In the genomic region with DNA sequence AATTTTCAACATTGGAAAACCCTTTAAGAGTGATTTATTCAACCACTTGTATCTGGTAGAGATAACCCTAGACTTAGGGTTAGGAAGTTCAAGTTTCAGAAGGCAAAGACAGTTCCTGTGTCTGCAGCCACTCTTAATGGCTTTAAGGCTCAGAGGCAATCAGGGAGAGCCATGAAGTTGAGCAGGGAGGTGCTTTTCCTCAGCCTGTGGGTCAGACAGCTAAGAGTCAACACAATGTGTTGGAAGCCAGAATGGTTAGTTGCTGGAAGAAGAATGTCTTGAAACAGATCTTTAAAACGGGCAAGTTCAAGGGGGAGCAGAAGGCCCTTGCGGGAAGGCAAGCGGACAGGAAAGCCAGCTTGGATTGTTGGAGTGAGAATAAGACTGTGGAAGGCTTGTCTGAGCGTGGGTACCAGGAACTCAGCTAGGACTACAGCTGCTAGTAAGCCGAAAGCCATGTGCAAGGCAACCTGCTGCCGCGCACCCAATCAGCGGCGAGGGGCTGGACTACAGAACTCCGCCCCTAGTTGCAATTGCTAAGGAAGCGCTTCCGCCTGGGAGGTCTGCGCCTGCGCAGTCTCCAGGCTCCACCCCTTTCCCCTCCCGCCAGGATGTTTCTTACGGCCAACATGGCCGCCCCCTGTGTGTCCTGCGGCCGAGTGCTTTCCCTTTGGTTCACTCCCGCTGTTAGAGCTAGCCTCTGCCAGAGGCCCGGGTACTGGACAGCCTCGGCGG, we compare ENCODE assay signal across 8 mouse cellular contexts. TPM values are rescaled to one million over a fixed set of nuclear protein-coding genes. Genes with fewer than 3 reads are reported as not detected.
A peak's percentile ranks its signal among the peaks of the same experiment; 100 is the strongest.
DNase-seq lines count a peak whose midpoint lies in the region; ATAC-seq lines count a peak whose summit lies in the region.

Gene Mrps9, plus strand, starts transcription at position 571 of the 735 bp plus-strand sequence.

- H3K9me3 ChIP-seq in hindbrain, embryonic 16.5 days (ENCODE audit: control insufficient read depth, low read length), result no peaks in the 10 kb centered on the region

- H3K27me3 ChIP-seq in hindbrain, embryonic 16.5 days (replicated peaks; ENCODE audit: control insufficient read depth, insufficient read depth, low read length), result no peaks in the 10 kb centered on the region

- peaks cover 11% of the 10 kb centered on the region for H3K4me1 ChIP-seq in hindbrain, embryonic 16.5 days (ENCODE audit: control insufficient read depth, insufficient read depth, low read depth, low read length)

- H3K27ac ChIP-seq in hindbrain, embryonic 16.5 days (ENCODE audit: low read depth, low read length), result peak within 1 kb of the TSS; percentile 74
- H3K27ac ChIP-seq in macrophage, result peak within 1 kb of the TSS; percentile 50

- H3K36me3 ChIP-seq in hindbrain, embryonic 16.5 days (ENCODE audit: control insufficient read depth, insufficient read depth, low read length), result no peaks in the 10 kb centered on the region
- H3K36me3 ChIP-seq in macrophage (ENCODE audit: inconsistent target), result no peaks in the 10 kb centered on the region

- H3K4me3 ChIP-seq in hindbrain, embryonic 16.5 days (ENCODE audit: low read length), result peak within 1 kb of the TSS; percentile 97
- peak within 1 kb of the TSS; percentile 90 for H3K4me3 ChIP-seq in macrophage (ENCODE audit: inconsistent target)

- peak; percentile 100 for ATAC-seq in hindbrain, embryonic 16.5 days

- under 1% methylated on average over 20 of the region's 23 CpGs for WGBS in hindbrain, embryonic 16.5 days
- 1% methylated on average over 23 of the region's 23 CpGs for WGBS in macrophage (ENCODE audit: missing documents)

- peak within 1 kb of the TSS; percentile 89 for H3K9ac ChIP-seq in hindbrain, embryonic 16.5 days (ENCODE audit: low read depth, low read length)

- DNase-seq in WW6 (ENCODE audit: low read depth, low spot score), result peak; percentile 94
- peak; percentile 95 to 97 for DNase-seq in cerebellum, postnatal 4 days (ENCODE audit: low spot score in 2 of 2)
- DNase-seq in gastrocnemius, adult 18-20 months (ENCODE audit: low spot score), result peak; percentile 98
- DNase-seq in left cerebral cortex, adult 18-20 months (ENCODE audit: low spot score in 2 of 2), result peak; percentile 95 to 96
- peak; percentile 98 for DNase-seq in right cerebral cortex, adult 18-20 months
- peak; percentile 93 for DNase-seq in urinary bladder, postnatal 10 days (ENCODE audit: low spot score)

- peaks cover 47% of the 10 kb centered on the region for H3K79me2 ChIP-seq in macrophage (ENCODE audit: inconsistent target)

- H3K4me2 ChIP-seq in hindbrain, embryonic 16.5 days (ENCODE audit: low read length), result peak within 1 kb of the TSS; percentile 93

RNA-seq across cellular contexts. Expression of gene Mrps9, which starts in this region (rescaled TPM):
- 10 to 100 TPM; 45.8 to 50.8 TPM for total RNA-seq in gastrocnemius, adult 18-20 months (2021)
- polyA plus RNA-seq in hindbrain, embryonic 16.5 days (2015; fragmentation: Nextera tagmentation; extraction: Ambion mirVana), result 31.3 and 33.2 TPM in 2 replicates
- total RNA-seq in left cerebral cortex, adult 18-20 months (2021), result 10 to 100 TPM; 40.4 to 41.4 TPM
- total RNA-seq in macrophage (2018; cell fraction: chromatin; rRNA removed), result 100 to 1,000 TPM in 13 of 26 experiments, 10 to 100 TPM in 13; 62.3 to 125 (median 100) TPM
- total RNA-seq in macrophage (2018; cell fraction: cytosol; rRNA removed), result 10 to 100 TPM; 18.1 to 34.5 (median 27.5) TPM
- 10 to 100 TPM; 35.8 to 92.2 (median 57.0) TPM for total RNA-seq in macrophage (2018; cell fraction: nucleus; rRNA removed)
- polyA plus RNA-seq in macrophage (2018), result 30.0 to 35.5 TPM (median 35.5 TPM) in 3 replicates

Comparison
In these comparisons a context has a peak if more than half of its experiments do, and no peak if none do; other contexts are left out.
1. Peak in every context shown above with its lines: DNase-seq, ATAC-seq, H3K4me3 ChIP-seq and H3K27ac ChIP-seq.